Mouse (Mus musculus) heart, adult 2 months (tissue): ENCODE data around the gene Cebpb.
A peak's percentile ranks its signal among the peaks of the same experiment; 100 is the strongest.

Experiments used
- CTCF ChIP-seq: fragments of 200-600 bp; IDR thresholded peaks from 2 replicates; pipeline ENCODE4 v1.8.1; 2022; ENCODE audit warnings: antibody characterized with exemption, mild to moderate bottlenecking, moderate library complexity
- EP300 ChIP-seq: fragments of 200-500 bp; IDR thresholded peaks from 2 replicates; pipeline ENCODE4 v1.6.1; 2011; ENCODE audit warnings: low read depth, low read length, control low read depth; ENCODE audit not compliant: insufficient read depth
- POLR2A ChIP-seq: fragments of 200-500 bp; IDR thresholded peaks from 2 replicates; pipeline ENCODE4 v1.6.1; 2011; ENCODE audit warnings: mild to moderate bottlenecking, low read depth, low read length, control low read depth; ENCODE audit not compliant: insufficient read depth

- TF ChIP-seq CTCF = 0 out of 2 replicates have a peak, but pooled peaks have one; percentile 13
- no peak for TF ChIP-seq EP300
- no peak for TF ChIP-seq POLR2A
These were observed 42.3 kb upstream of the Cebpb start for GRCm38 (mm10) chr2:167646411-167646810.
